Mouse (Mus musculus) monocyte, adult 59 days (primary cell): ENCODE data around the gene Zfp579. TPM values are rescaled to one million over a fixed set of nuclear protein-coding genes. Genes with fewer than 3 reads are reported as not detected.

Experiments
- total RNA-seq, 2 experiments: library from RNA; stranded (reverse); gene quantifications; one replicate each; pipeline ENCODE4 v1.2.4; 2023

Gene Zfp579
- total RNA-seq = 1 to 10 TPM; 6.0 to 6.5 TPM

DNA sequence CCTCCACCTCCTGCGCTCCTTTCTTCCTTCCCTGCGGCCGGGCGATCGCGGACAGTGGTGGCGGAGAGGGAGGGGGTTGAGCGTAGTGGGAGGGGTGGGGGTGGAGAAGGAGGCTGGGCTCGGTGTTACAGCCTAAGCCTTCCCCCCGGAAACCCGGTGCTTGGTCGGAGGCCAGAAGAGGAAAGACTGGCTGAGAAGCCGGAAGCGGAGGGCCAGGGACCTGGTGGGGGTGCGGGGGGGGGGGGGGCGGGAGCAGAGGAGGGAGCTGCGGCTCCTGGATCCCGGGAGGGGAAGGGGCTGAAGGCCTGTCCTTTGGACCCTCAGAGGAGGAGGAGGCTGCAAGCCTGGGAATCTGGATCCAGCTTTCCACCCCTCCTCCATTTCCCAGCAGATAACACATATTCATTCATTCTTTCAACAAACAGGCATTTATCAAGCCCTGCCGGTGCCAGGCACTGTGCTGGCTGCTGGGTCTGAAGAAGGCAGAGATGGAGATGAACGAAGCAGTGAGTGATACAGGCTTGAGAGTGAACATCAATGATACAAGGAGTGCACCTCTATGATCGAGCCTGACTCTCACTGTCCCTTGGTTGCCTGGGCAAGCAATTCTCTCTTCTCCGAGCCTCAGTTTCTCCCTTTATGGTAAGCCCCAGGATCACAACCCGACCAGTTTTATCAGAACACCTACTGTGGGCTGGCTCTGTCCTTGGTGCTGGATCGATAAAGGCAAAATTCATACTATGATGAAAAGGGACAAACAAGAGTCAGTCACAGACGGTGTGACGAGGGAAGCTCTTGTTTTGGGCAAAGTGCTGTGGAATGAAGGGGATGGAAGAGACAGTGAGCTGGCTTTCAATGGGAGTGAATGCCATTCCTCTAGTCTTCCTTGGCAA, at the start of gene Zfp579:
Gene Zfp579, minus strand, starts transcription at position 156 of the 893 bp plus-strand sequence.

DNA sequence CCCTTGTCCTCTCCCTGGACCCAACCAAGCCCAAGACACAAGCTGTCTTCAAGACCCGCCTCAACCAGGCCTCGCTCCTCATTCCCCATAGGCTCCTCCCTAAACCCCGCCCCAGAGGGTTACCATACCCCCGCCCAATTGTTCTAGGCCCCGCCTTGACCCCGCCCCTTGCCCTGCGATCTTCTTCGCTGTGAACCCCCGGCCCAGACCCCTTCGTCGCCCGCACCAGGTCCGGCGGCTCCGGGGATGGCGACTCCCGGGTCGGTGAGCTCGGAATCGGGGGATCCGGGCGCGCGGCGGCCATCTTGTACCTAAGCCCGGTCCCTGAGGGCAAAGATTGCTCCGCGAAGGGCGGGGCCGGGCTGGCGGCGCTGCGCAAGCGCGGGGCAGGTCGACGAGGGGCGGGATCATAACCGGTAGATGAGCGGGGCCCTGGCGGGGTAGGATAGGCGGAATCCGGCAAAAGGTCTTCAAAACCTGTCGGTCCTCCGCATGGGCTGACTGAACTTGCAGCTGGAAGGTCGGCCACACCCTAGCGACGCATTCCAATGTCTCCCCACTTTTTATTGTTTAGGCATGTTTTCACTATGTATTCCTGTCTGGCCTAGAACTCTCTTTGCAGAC, 42.3 kb upstream of the Zfp579 start, which contains the start of gene Zfp784:
Gene Zfp784, minus strand, starts transcription at position 338 of the 624 bp plus-strand sequence.

DNA sequence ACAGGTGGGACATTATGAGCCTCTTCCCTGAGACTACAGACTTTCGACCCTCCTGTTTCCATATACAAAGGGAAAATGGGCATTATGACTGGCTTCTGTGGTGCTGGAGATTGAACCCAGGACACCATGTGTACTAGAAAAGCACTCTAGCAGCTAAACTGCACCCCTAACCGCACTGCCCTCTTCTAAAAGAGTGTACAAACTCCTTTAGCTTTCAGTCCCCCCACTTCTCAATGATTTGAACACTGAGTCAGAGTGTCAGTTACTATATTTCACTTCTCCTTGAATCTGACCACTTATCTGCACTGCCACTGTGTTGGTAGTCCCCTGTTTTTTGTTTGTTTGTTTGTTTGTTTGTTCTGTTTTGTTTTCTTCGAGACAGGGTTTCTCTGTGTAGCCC, 37.9 kb upstream of the Zfp579 start, which contains the start of gene 4632433K11Rik:
Gene 4632433K11Rik, plus strand, starts transcription at position 301 of the 400 bp plus-strand sequence.

DNA sequence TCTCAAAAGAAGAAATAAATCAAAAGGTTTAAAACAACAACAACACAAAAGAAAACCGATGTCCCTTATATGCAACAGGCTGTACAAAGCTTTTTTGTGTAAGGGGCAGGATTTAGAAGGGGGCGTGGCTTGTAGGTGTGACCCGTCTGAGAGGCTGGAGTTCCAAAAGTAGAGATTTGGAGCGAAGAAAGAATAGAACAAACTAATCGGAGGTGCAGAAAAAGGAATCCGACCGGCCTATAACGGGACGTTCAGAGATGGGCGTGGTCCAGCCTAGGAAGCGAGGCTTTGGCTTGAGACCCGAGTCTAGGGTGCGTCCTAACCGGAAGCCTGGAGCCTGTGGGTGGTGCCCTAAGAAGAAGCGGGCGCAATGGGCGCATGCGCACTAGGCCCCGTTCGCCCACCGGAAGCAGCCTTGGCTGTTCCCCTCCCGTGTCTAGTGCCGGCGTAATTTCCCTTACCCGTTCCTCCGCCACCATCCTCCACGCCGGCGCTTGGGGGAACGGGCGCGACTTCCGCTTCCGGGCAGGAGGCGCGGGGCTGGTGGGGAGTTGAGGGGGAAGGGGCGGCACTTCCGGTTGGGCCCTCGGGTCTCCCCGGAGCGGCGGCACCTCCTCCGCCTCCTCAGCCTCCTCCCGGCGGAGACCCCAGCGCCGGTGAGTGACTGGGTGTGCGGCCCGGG, 24.2 kb upstream of the Zfp579 start, which contains the start of the genes Zfp865 and Ccdc106:
Gene Zfp865, plus strand, starts transcription at position 377 of the 682 bp plus-strand sequence.
Gene Ccdc106, plus strand, starts transcription at position 554 of the 682 bp plus-strand sequence.

DNA sequence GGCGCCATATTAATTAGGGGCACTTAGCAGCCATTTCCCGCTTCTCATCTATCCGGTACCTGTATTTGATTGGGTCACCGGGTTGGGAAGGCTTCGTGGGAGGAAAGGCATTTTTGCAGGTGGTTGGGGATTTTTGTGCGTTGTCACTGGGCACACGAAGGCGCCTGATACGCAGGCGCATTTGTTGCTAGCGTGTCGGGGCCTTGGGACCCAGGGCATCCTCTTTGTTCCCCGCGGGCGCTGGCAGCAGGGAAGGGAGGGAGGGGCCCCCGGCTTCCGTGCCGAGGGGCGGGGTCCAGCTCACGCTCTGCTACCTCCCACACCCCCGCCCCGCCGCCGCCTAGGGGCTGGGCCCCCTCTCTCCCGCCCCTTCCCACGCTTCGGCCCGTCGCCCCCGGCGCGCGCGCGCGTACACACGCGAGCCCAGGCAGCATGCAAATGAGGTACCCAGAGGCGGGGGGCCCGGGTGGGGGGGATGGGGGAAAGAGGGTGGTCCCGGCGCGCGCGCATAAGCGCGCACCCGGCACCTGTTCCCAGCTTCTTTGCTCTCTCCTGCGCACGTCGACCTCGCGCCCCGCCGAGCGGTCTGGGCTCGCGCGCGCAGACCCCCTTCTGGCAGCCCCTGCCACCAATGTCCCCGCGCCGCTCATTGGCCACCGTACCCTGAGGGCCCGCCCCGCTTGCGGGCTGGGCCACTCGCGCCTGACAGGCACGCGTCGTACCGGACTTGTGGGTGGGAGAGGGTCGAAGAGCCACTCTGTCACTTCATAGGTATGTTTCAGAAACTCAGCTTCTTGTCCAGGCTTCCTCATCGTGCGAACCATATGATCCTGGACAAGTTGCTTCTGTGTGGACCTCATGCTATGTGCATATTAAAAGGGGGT, 19.4 kb upstream of the Zfp579 start, which contains the start of gene Gm44973:
Gene Gm44973, plus strand, starts transcription at position 379 of the 884 bp plus-strand sequence.

DNA sequence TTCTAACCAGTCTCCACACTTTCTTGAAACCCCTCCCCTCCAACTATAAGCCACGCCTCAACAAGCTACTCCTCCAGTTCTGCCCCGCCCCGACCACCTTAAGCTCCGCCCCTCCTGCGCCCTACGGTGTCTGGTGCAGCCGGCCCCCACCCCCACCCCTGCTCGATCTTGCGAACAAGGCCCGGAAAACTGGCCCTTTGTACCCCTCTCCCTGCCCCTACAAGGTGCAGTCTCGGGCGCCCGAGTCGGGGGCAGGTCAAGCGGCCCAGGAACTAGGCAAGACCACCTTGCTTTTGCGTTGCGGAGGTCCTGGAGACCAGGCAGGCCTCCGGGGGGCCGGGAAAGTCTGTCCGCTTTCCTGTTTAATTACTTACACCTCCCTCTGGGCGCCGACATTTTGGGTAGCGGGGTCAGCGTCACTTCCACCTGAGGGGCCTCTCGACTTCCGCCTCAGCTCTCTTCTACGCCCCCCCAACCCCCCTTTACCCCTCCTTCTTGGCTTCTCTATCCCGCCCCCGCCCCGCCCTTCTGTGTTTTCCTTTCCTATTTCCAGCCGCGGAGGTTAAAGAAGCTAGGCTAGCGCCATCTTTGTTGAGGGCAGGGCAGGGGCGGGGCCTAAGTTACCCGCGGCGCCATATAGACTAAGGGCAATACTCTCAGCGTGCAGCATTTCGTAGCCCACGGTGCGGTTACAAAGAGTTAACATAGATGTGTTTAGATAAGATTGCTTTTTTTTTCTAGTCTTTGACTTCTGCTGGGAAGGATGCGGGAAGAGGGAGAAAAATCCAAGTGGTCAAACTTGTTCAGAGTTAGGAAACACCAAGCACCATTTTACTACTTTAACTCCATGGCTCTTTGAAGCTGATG, 18.5 kb upstream of the Zfp579 start, which contains the start of the genes Zfp524 and Fiz1:
Gene Zfp524, plus strand, starts transcription at position 165 of the 867 bp plus-strand sequence.
Gene Fiz1, minus strand, starts transcription at position 447 of the 867 bp plus-strand sequence.

DNA sequence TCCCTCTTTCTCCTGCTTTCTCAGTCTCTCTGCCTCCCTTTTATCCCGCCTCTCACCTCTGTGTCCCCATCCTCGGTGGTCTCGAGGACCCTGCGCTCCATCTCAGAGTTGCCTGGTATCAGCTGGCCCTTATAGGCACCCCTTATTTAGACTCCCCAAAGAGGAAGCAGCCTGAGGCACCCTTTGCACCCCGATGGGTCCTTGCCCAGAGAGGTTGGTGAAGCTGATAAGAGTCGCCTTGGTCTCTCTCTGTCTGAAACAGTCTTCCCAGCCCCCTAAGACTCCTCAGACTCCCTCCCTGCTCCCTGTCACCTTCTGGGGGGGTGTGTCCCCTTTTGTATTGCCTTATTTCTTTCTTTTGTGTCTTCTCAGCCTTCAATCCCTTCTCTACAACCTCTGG, 24.9 kb downstream of the Zfp579 start, which contains the start of gene Sbk3:
Gene Sbk3, minus strand, starts transcription at position 101 of the 400 bp plus-strand sequence.

DNA sequence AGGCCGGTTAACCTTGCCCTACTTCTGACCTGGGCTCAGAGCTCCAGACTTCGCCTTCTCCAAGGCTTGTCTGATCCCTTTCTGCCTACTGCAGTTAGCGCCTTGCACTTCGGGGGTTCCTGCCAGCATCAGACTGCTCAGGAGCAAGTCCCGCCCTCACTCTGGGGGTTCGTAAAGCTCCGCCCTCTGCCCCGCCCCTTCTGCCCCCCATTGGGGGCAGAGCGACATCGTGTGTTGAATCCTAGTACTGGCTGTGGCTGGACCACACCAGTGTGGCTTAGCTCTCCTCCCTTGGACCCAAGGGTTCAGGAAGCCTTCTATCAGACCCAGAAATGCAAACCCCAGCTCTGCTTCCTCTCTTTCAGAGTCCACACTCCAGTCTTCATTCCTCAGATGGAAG, 31.7 kb downstream of the Zfp579 start, which contains the start of gene Sbk2:
Gene Sbk2, minus strand, starts transcription at position 135 of the 400 bp plus-strand sequence.

Other genes with a start within 250 kb of the Zfp579 start
- gene Cox6b2, start 243.1 kb downstream of the Zfp579 start, total RNA-seq = 10 to 100 TPM; 14.3 to 17.8 TPM
- not detected for gene Fam71e2, start 224.9 kb downstream of the Zfp579 start, total RNA-seq
- gene Il11, start 213.3 kb downstream of the Zfp579 start, total RNA-seq = not detected
- not detected for gene Tmem190, start 213.2 kb downstream of the Zfp579 start, total RNA-seq
- gene Tmem238, start 206.5 kb downstream of the Zfp579 start, total RNA-seq = 1 to 10 TPM; 1.3 to 1.9 TPM
- gene Rpl28, start 203.3 kb downstream of the Zfp579 start, total RNA-seq = 1,000 to 10,000 TPM; 1,418 to 1,752 TPM
- 100 to 1,000 TPM; 114 to 117 TPM for gene Ube2s, start 183.6 kb downstream of the Zfp579 start, total RNA-seq
- gene Shisa7, start 151.5 kb downstream of the Zfp579 start, total RNA-seq = 1 to 10 TPM; 1.2 to 1.5 TPM
- 1 to 10 TPM; 6.4 to 7.2 TPM for gene Isoc2b, start 125.9 kb downstream of the Zfp579 start, total RNA-seq
- 10 to 100 TPM; 11.6 to 14.8 TPM for gene Isoc2a, start 119.0 kb downstream of the Zfp579 start, total RNA-seq
- gene Gm36210, start 89.6 kb downstream of the Zfp579 start, total RNA-seq = not detected
- 10 to 100 TPM; 17.1 to 18.6 TPM for gene Zfp628, start 80.9 kb downstream of the Zfp579 start, total RNA-seq
- 1 to 10 TPM; 3.6 to 6.4 TPM for gene Nat14, start 74.1 kb downstream of the Zfp579 start, total RNA-seq
- under 1 TPM in 1 of 2 experiments, not detected in 1; 0.12 TPM for gene Ssc5d, start 70.4 kb downstream of the Zfp579 start, total RNA-seq
- gene Sbk2, start 31.8 kb downstream of the Zfp579 start, total RNA-seq = not detected
- gene Sbk3, start 25.0 kb downstream of the Zfp579 start, total RNA-seq = not detected
- gene Zfp524, start 18.3 kb upstream of the Zfp579 start, total RNA-seq = 10 to 100 TPM; 16.2 to 20.5 TPM
- gene Fiz1, start 18.5 kb upstream of the Zfp579 start, total RNA-seq = 10 to 100 TPM; 35.3 to 42.1 TPM
- not detected for gene Gm44973, start 19.3 kb upstream of the Zfp579 start, total RNA-seq
- gene Zfp865, start 24.2 kb upstream of the Zfp579 start, total RNA-seq = 10 to 100 TPM; 29.5 to 31.5 TPM
- gene Ccdc106, start 24.4 kb upstream of the Zfp579 start, total RNA-seq = 1 to 10 TPM in 1 of 2 experiments, under 1 TPM in 1; 0.86 to 1.5 TPM
- under 1 TPM in 1 of 2 experiments, not detected in 1; 0.76 TPM for gene 4632433K11Rik, start 38.0 kb upstream of the Zfp579 start, total RNA-seq
- 1 to 10 TPM; 3.2 to 3.4 TPM for gene Zfp784, start 42.3 kb upstream of the Zfp579 start, total RNA-seq
- gene Zfp580, start 55.4 kb upstream of the Zfp579 start, total RNA-seq = 1 to 10 TPM in 1 of 2 experiments, not detected in 1; 1.3 TPM
- gene U2af2, start 66.0 kb upstream of the Zfp579 start, total RNA-seq = 100 to 1,000 TPM; 287 to 299 TPM
- gene Epn1, start 84.1 kb upstream of the Zfp579 start, total RNA-seq = 100 to 1,000 TPM; 235 to 258 TPM
- not detected for gene Rfpl4, start 120.8 kb upstream of the Zfp579 start, total RNA-seq
- under 1 TPM; 0.55 to 0.66 TPM for gene Rasl2-9, start 129.8 kb upstream of the Zfp579 start, total RNA-seq
- gene Vmn1r55, start 153.5 kb upstream of the Zfp579 start, total RNA-seq = not detected
- not detected for gene Vmn1r56, start 200.6 kb upstream of the Zfp579 start, total RNA-seq
- not detected for gene Vmn1r57, start 222.3 kb upstream of the Zfp579 start, total RNA-seq